Mouse (Mus musculus): ENCODE data around the gene Nrp1. TPM values are rescaled to one million over a fixed set of nuclear protein-coding genes. Genes with fewer than 3 reads are reported as not detected.

Gene Nrp1
- polyA plus RNA-seq, 1 experiment from 2014 or later, result 82.2 TPM

GRCm38 (mm10) chr8:128544128-128544846 is 185.9 kb downstream of the Nrp1 start:
- WGBS, result 83% methylated on average over 2 of the region's 2 CpGs
- Histone ChIP-seq H3K4me3 (replicated peaks; ENCODE audit: low read length) (no peak overlapping the region), H3K4me1 (replicated peaks; ENCODE audit: control insufficient read depth, insufficient read depth, low read length) (no peaks in the 10 kb centered on the region), H3K4me2 (replicated peaks) (no peak overlapping the region), H3K9me3 (ENCODE audit: control insufficient read depth, low read length) (no peaks in the 10 kb centered on the region), H3K9ac (no peak overlapping the region), H3K27me3 (ENCODE audit: control insufficient read depth, insufficient read depth, low read length) (no peaks in the 10 kb centered on the region), H3K36me3 (replicated peaks; ENCODE audit: control insufficient read depth, insufficient read depth) (no peaks in the 10 kb centered on the region), H3K27ac (no peak overlapping the region)
- ATAC-seq (ENCODE audit: low FRiP score) (no peak), DNase-seq (ENCODE audit: low spot score) (no peak)

GRCm38 (mm10) chr8:128546287-128546686 is 187.9 kb downstream of the Nrp1 start:
- H3K9ac ChIP-seq, result no peak overlapping the region
- no peaks in the 10 kb centered on the region for H3K4me1 ChIP-seq (replicated peaks; ENCODE audit: control insufficient read depth, insufficient read depth, low read length)
- no peaks in the 10 kb centered on the region for H3K27me3 ChIP-seq (ENCODE audit: control insufficient read depth, insufficient read depth, low read length)
- no peak overlapping the region for H3K4me2 ChIP-seq (replicated peaks)
- no peak overlapping the region for H3K4me3 ChIP-seq (replicated peaks; ENCODE audit: low read length)
- DNase-seq (ENCODE audit: low spot score) (no peak), ATAC-seq (ENCODE audit: low FRiP score) (no peak)
- no peaks in the 10 kb centered on the region for H3K9me3 ChIP-seq (ENCODE audit: control insufficient read depth, low read length)
- WGBS, result 96% methylated on average over 1 of the region's 1 CpGs
- H3K27ac ChIP-seq, result no peak overlapping the region
- H3K36me3 ChIP-seq (replicated peaks; ENCODE audit: control insufficient read depth, insufficient read depth), result no peaks in the 10 kb centered on the region

- no peak overlapping the region for H3K4me2 ChIP-seq (replicated peaks)
- no peak overlapping the region for H3K27ac ChIP-seq
- no peaks in the 10 kb centered on the region for H3K36me3 ChIP-seq (replicated peaks; ENCODE audit: control insufficient read depth, insufficient read depth)
- WGBS, result 92% methylated on average over 4 of the region's 4 CpGs
- no peak for ATAC-seq (ENCODE audit: low FRiP score)
- H3K9me3 ChIP-seq (ENCODE audit: control insufficient read depth, low read length), result no peaks in the 10 kb centered on the region
- DNase-seq (ENCODE audit: low spot score), result no peak
- H3K9ac ChIP-seq, result no peak overlapping the region
- H3K4me1 ChIP-seq (replicated peaks; ENCODE audit: control insufficient read depth, insufficient read depth, low read length), result no peaks in the 10 kb centered on the region
- H3K27me3 ChIP-seq (ENCODE audit: control insufficient read depth, insufficient read depth, low read length), result no peaks in the 10 kb centered on the region
- H3K4me3 ChIP-seq (replicated peaks; ENCODE audit: low read length), result no peak overlapping the region
Observed at GRCm38 (mm10) chr8:128547361-128547760, 189.0 kb downstream of the Nrp1 start.

GRCm38 (mm10) chr8:128549738-128550137 is 191.3 kb downstream of the Nrp1 start:
- Histone ChIP-seq H3K27me3 (ENCODE audit: control insufficient read depth, insufficient read depth, low read length) (no peaks in the 10 kb centered on the region), H3K27ac (no peak overlapping the region), H3K4me2 (replicated peaks) (no peak overlapping the region), H3K36me3 (replicated peaks; ENCODE audit: control insufficient read depth, insufficient read depth) (no peaks in the 10 kb centered on the region), H3K9ac (no peak overlapping the region), H3K9me3 (ENCODE audit: control insufficient read depth, low read length) (no peaks in the 10 kb centered on the region), H3K4me1 (replicated peaks; ENCODE audit: control insufficient read depth, insufficient read depth, low read length) (no peaks in the 10 kb centered on the region), H3K4me3 (replicated peaks; ENCODE audit: low read length) (no peak overlapping the region)
- DNase-seq (ENCODE audit: low spot score), result no peak
- WGBS, result 94% methylated on average over 5 of the region's 5 CpGs
- ATAC-seq (ENCODE audit: low FRiP score), result no peak

GRCm38 (mm10) chr8:128551421-128552139 is 193.2 kb downstream of the Nrp1 start:
- Histone ChIP-seq H3K9ac (no peak overlapping the region), H3K27me3 (ENCODE audit: control insufficient read depth, insufficient read depth, low read length) (no peaks in the 10 kb centered on the region), H3K9me3 (ENCODE audit: control insufficient read depth, low read length) (no peaks in the 10 kb centered on the region), H3K27ac (no peak overlapping the region), H3K4me3 (replicated peaks; ENCODE audit: low read length) (no peak overlapping the region), H3K4me2 (replicated peaks) (no peak overlapping the region), H3K36me3 (replicated peaks; ENCODE audit: control insufficient read depth, insufficient read depth) (no peaks in the 10 kb centered on the region), H3K4me1 (replicated peaks; ENCODE audit: control insufficient read depth, insufficient read depth, low read length) (no peaks in the 10 kb centered on the region)
- WGBS, result 45% methylated on average over 15 of the region's 15 CpGs
- ATAC-seq (ENCODE audit: low FRiP score), result peak; percentile 40; the same call in 1 of the 2 replicates
- DNase-seq (ENCODE audit: low spot score), result peak; percentile 83

MicroRNAs within 50 kb of the gene (microRNA counts, 519-probe panel; counts per million panel counts)
- not detected for microRNA mmu-miR-1903

Small RNAs within 50 kb of the gene (microRNA-seq; reads per million reads assigned to microRNA genes)
- not detected for gene Mir1903

Measured in hindbrain, embryonic 14.5 days (tissue).